Mouse (Mus musculus) kidney, embryonic 15.5 days (tissue): Measurements from ENCODE around the gene Ccdc175. TPM values are rescaled to one million over a fixed set of nuclear protein-coding genes. Genes with fewer than 3 reads are reported as not detected.
A peak's percentile ranks its signal among the peaks of the same experiment; 100 is the strongest.

Experiments used
- ATAC-seq: fragments of 200-750 bp; cut with Nextera tagmentation; replicated peaks from 2 replicates; pipeline ENCODE4 v1.8.0; 2017; ENCODE audit warnings: moderate TSS enrichment; ENCODE audit not compliant: low FRiP score
- H3K27ac ChIP-seq: fragments of 300-500 bp; sonication (generic); 2 replicates; pipeline ENCODE4 v1.5.1; 2015; ENCODE audit warnings: mild to moderate bottlenecking, inconsistent platforms
- H3K27me3 ChIP-seq: fragments of 300-500 bp; sonication (generic); 2 replicates; pipeline ENCODE4 v1.6.1; 2015; ENCODE audit warnings: inconsistent platforms
- H3K36me3 ChIP-seq: fragments of 300-500 bp; sonication (generic); 2 replicates; pipeline ENCODE4 v1.6.1; 2015; ENCODE audit warnings: inconsistent platforms
- H3K4me1 ChIP-seq: fragments of 300-500 bp; sonication (generic); 2 replicates; pipeline ENCODE4 v1.6.1; 2015; ENCODE audit warnings: inconsistent platforms
- H3K4me2 ChIP-seq: fragments of 300-500 bp; sonication (generic); 2 replicates; pipeline ENCODE4 v1.6.1; 2015; ENCODE audit warnings: moderate library complexity, mild to moderate bottlenecking, inconsistent platforms
- H3K4me3 ChIP-seq: fragments of 300-500 bp; sonication (generic); replicated peaks from 2 replicates; pipeline ENCODE4 v1.5.1; 2015; ENCODE audit warnings: mild to moderate bottlenecking, inconsistent platforms
- H3K9ac ChIP-seq: fragments of 300-500 bp; sonication (generic); 2 replicates; pipeline ENCODE4 v1.6.1; 2015; ENCODE audit warnings: mild to moderate bottlenecking, inconsistent platforms
- H3K9me3 ChIP-seq: fragments of 300-500 bp; sonication (generic); replicated peaks from 2 replicates; pipeline ENCODE4 v1.6.1; 2016; ENCODE audit warnings: inconsistent platforms
- WGBS: fragments of 180-500 bp; shearing (Covaris S2); methylation state at CpG from one replicate; pipeline ENCODE4 v1.1.7; 2015; ENCODE audit warnings: mixed read lengths; 5-methylcytosine and 5-hydroxymethylcytosine counted together
- polyA plus RNA-seq: library from polyadenylated mRNA; unstranded; fragments of >200 nt; fragmentation: Nextera tagmentation; extraction: Ambion mirVana; gene quantifications from 2 replicates; pipeline ENCODE4 v1.2.1, GENCODE M21; 2015

The Ccdc175 gene
- polyA plus RNA-seq, 1 experiment from 2014 or later, result not detected

- H3K27ac ChIP-seq, result no peak overlapping the region
- no peaks in the 10 kb centered on the region for H3K9me3 ChIP-seq
- no peak overlapping the region for H3K9ac ChIP-seq
- H3K27me3 ChIP-seq, result no peaks in the 10 kb centered on the region
- peaks cover 14% of the 10 kb centered on the region for H3K4me1 ChIP-seq
- no peak overlapping the region for H3K4me2 ChIP-seq
- 90% methylated on average over 4 of the region's 4 CpGs for WGBS
- no peak overlapping the region for H3K4me3 ChIP-seq
- peaks cover 49% of the 10 kb centered on the region for H3K36me3 ChIP-seq
- ATAC-seq, result no peak
Measured at GRCm38 (mm10) chr12:72089802-72090201, 95.0 kb downstream of the Ccdc175 start.

- 1% methylated on average over 18 of the region's 18 CpGs for WGBS
- no peak for ATAC-seq
Measured at GRCm38 (mm10) chr12:72086166-72086825, 98.5 kb downstream of the Ccdc175 start.

GRCm38 (mm10) chr12:72085329-72086165 is 99.3 kb downstream of the Ccdc175 start, which contains the start of the genes L3hypdh and Jkamp:
TSS of gene L3hypdh (minus strand) at chr12:72085439.
TSS of gene Jkamp (plus strand) at chr12:72085589.
- Histone ChIP-seq H3K4me1 (peaks cover 34% of the 10 kb centered on the region), H3K27me3 (no peaks in the 10 kb centered on the region), H3K9ac (peak within 1 kb of the TSS; percentile 77), H3K36me3 (peaks cover 8% of the 10 kb centered on the region), H3K27ac (peak within 1 kb of the TSS; percentile 98), H3K4me2 (peak within 1 kb of the TSS; percentile 95), H3K4me3 (peak within 1 kb of the TSS; percentile 82), H3K9me3 (no peaks in the 10 kb centered on the region)
- WGBS, result under 1% methylated on average over 60 of the region's 60 CpGs
- peak; percentile 97 for ATAC-seq

More at GRCm38 (mm10) chr12:72086166-72086825, 98.5 kb downstream of the Ccdc175 start:
- peaks cover 14% of the 10 kb centered on the region for H3K36me3 ChIP-seq
- H3K4me1 ChIP-seq, result peaks cover 34% of the 10 kb centered on the region
- no peaks in the 10 kb centered on the region for H3K9me3 ChIP-seq
- peak overlapping the region; percentile 82 for H3K4me3 ChIP-seq
- peak overlapping the region; percentile 77 for H3K9ac ChIP-seq
- peak overlapping the region; percentile 95 for H3K4me2 ChIP-seq
- peak overlapping the region; percentile 98 for H3K27ac ChIP-seq
- H3K27me3 ChIP-seq, result no peaks in the 10 kb centered on the region

GRCm38 (mm10) chr12:72085024-72085328 is 99.9 kb downstream of the Ccdc175 start:
- peak overlapping the region; percentile 95 for H3K4me2 ChIP-seq
- WGBS, result under 1% methylated on average over 31 of the region's 31 CpGs
- H3K9ac ChIP-seq, result peak overlapping the region; percentile 76
- peaks cover 34% of the 10 kb centered on the region for H3K4me1 ChIP-seq
- no peaks in the 10 kb centered on the region for H3K9me3 ChIP-seq
- peak overlapping the region; percentile 98 for H3K27ac ChIP-seq
- peaks cover 3% of the 10 kb centered on the region for H3K36me3 ChIP-seq
- peak overlapping the region; percentile 82 for H3K4me3 ChIP-seq
- ATAC-seq, result peak; percentile 37; the same call in 1 of the 2 replicates
- no peaks in the 10 kb centered on the region for H3K27me3 ChIP-seq

GRCm38 (mm10) chr12:72084261-72085023 is 100.4 kb downstream of the Ccdc175 start:
- H3K4me2 ChIP-seq, result peak overlapping the region; percentile 95
- ATAC-seq, result peak; percentile 24
- WGBS, result 5% methylated on average over 46 of the region's 46 CpGs

GRCm38 (mm10) chr12:72083265-72083664 is 101.6 kb downstream of the Ccdc175 start:
- no peak overlapping the region for H3K27ac ChIP-seq
- no peak overlapping the region for H3K4me3 ChIP-seq
- ATAC-seq, result no peak
- H3K4me1 ChIP-seq, result peaks cover 34% of the 10 kb centered on the region
- no peaks in the 10 kb centered on the region for H3K9me3 ChIP-seq
- no peaks in the 10 kb centered on the region for H3K27me3 ChIP-seq
- H3K4me2 ChIP-seq, result no peak overlapping the region
- no peaks in the 10 kb centered on the region for H3K36me3 ChIP-seq
- WGBS, result 79% methylated on average over 9 of the region's 9 CpGs
- H3K9ac ChIP-seq, result no peak overlapping the region

More at GRCm38 (mm10) chr12:72084261-72085023, 100.4 kb downstream of the Ccdc175 start:
- peak overlapping the region; percentile 98 for H3K27ac ChIP-seq
- peak overlapping the region; percentile 82 for H3K4me3 ChIP-seq
- no peaks in the 10 kb centered on the region for H3K27me3 ChIP-seq
- H3K4me1 ChIP-seq, result peaks cover 34% of the 10 kb centered on the region
- peak overlapping the region; percentile 76 for H3K9ac ChIP-seq
- H3K36me3 ChIP-seq, result no peaks in the 10 kb centered on the region
- H3K9me3 ChIP-seq, result no peaks in the 10 kb centered on the region

GRCm38 (mm10) chr12:72082370-72082769 is 102.5 kb downstream of the Ccdc175 start:
- ATAC-seq, result no peak
- H3K4me1 ChIP-seq, result peaks cover 26% of the 10 kb centered on the region
- H3K27me3 ChIP-seq, result no peaks in the 10 kb centered on the region
- no peak overlapping the region for H3K27ac ChIP-seq
- 20% methylated on average over 18 of the region's 18 CpGs for WGBS
- H3K4me2 ChIP-seq, result peak overlapping the region; percentile 56
- H3K36me3 ChIP-seq, result no peaks in the 10 kb centered on the region
- H3K9ac ChIP-seq, result 0 out of 2 replicates have a peak overlapping the region, but pooled peaks have one; percentile 8
- no peaks in the 10 kb centered on the region for H3K9me3 ChIP-seq
- peak overlapping the region; percentile 27 for H3K4me3 ChIP-seq

- Histone ChIP-seq H3K27ac (no peak overlapping the region), H3K4me2 (peak overlapping the region; percentile 56)
- no peak for ATAC-seq
Measured at GRCm38 (mm10) chr12:72081961-72082360, 102.9 kb downstream of the Ccdc175 start.

GRCm38 (mm10) chr12:72078248-72078647 is 106.6 kb downstream of the Ccdc175 start:
- WGBS, result 80% methylated on average over 3 of the region's 3 CpGs
- no peak overlapping the region for H3K4me3 ChIP-seq

More at GRCm38 (mm10) chr12:72081961-72082360, 102.9 kb downstream of the Ccdc175 start:
- H3K9me3 ChIP-seq, result no peaks in the 10 kb centered on the region
- H3K4me1 ChIP-seq, result peaks cover 24% of the 10 kb centered on the region
- 77% methylated on average over 3 of the region's 3 CpGs for WGBS
- no peak overlapping the region for H3K9ac ChIP-seq
- 0 out of 2 replicates have a peak overlapping the region, but pooled peaks have one; percentile 27 for H3K4me3 ChIP-seq
- H3K27me3 ChIP-seq, result no peaks in the 10 kb centered on the region
- H3K36me3 ChIP-seq, result 0 out of 2 replicates have a peak, but pooled peaks cover under 1% of the 10 kb centered on the region

GRCm38 (mm10) chr12:72070327-72071269 is 114.2 kb downstream of the Ccdc175 start, which contains the start of gene Gpr135:
TSS of gene Gpr135 (minus strand) at chr12:72071125.
- peaks cover 16% of the 10 kb centered on the region for H3K36me3 ChIP-seq
- H3K4me1 ChIP-seq, result peaks cover 17% of the 10 kb centered on the region
- under 1% methylated on average over 94 of the region's 94 CpGs for WGBS
- H3K4me2 ChIP-seq, result peak within 1 kb of the TSS; percentile 99
- H3K27ac ChIP-seq, result no peak within 1 kb of the TSS
- peaks cover 29% of the 10 kb centered on the region for H3K27me3 ChIP-seq
- H3K9me3 ChIP-seq, result no peaks in the 10 kb centered on the region
- H3K9ac ChIP-seq, result peak within 1 kb of the TSS; percentile 44
- H3K4me3 ChIP-seq, result peak within 1 kb of the TSS; percentile 62
- ATAC-seq, result peak; percentile 86

More at GRCm38 (mm10) chr12:72078248-72078647, 106.6 kb downstream of the Ccdc175 start:
- Histone ChIP-seq H3K9ac (no peak overlapping the region), H3K4me2 (no peak overlapping the region), H3K36me3 (peaks cover 22% of the 10 kb centered on the region), H3K27me3 (no peaks in the 10 kb centered on the region), H3K9me3 (no peaks in the 10 kb centered on the region), H3K4me1 (peaks cover 9% of the 10 kb centered on the region), H3K27ac (no peak overlapping the region)
- ATAC-seq, result no peak
